Mouse (Mus musculus) spleen, adult 2 months (tissue): ENCODE measurements around the gene Sfxn4.

Experiments used
- CTCF ChIP-seq: fragments of 200-500 bp; IDR thresholded peaks from 2 replicates; pipeline ENCODE4 v1.5.1; 2011; ENCODE audit warnings: mild to moderate bottlenecking, inconsistent platforms; ENCODE audit not compliant: insufficient read depth, insufficient read length, insufficient replicate concordance; ENCODE audit errors: extremely low read depth
- POLR2A ChIP-seq: fragments of 200-500 bp; IDR thresholded peaks from 2 replicates; pipeline ENCODE4 v1.6.1; 2011; ENCODE audit warnings: low read depth, low read length, inconsistent platforms

- TF ChIP-seq CTCF (no peak), POLR2A (no peak)
Measured at GRCm38 (mm10) chr19:60887637-60888036, 26.4 kb upstream of the Sfxn4 start.
